Mouse (Mus musculus) right cerebral cortex, postnatal 4 days (tissue): Measurements from ENCODE around the gene Mad1l1.

Experiments
- DNase-seq: peaks from one replicate; pipeline ENCODE4 v3.0.0-alpha.2; 2022

Mad1l1 gene

GRCm38 (mm10) chr5:140321756-140322575, 614 bp upstream of the Mad1l1 start:
- no peak for DNase-seq

GRCm38 (mm10) chr5:140316716-140317115, 4.6 kb downstream of the Mad1l1 start:
- DNase-seq, result no peak

- DNase-seq, result no peak
Observed at GRCm38 (mm10) chr5:140307602-140308001, 13.8 kb downstream of the Mad1l1 start.

- peak; percentile 25 for DNase-seq
Observed at GRCm38 (mm10) chr5:140306016-140306415, 15.3 kb downstream of the Mad1l1 start.

- DNase-seq, result no peak
Observed at GRCm38 (mm10) chr5:140298291-140298690, 23.1 kb downstream of the Mad1l1 start.

- peak; percentile 60 for DNase-seq
Observed at GRCm38 (mm10) chr5:140292152-140292551, 29.2 kb downstream of the Mad1l1 start.

GRCm38 (mm10) chr5:140289161-140289560, 32.2 kb downstream of the Mad1l1 start:
- DNase-seq, result no peak

- DNase-seq, result no peak
Observed at GRCm38 (mm10) chr5:140288287-140288686, 33.1 kb downstream of the Mad1l1 start.

- no peak for DNase-seq
Observed at GRCm38 (mm10) chr5:140284761-140285160, 36.6 kb downstream of the Mad1l1 start.

- no peak for DNase-seq
Observed at GRCm38 (mm10) chr5:140284011-140284410, 37.3 kb downstream of the Mad1l1 start.

- DNase-seq, result no peak
Observed at GRCm38 (mm10) chr5:140282900-140283299, 38.5 kb downstream of the Mad1l1 start.

GRCm38 (mm10) chr5:140282376-140282775, 39.0 kb downstream of the Mad1l1 start:
- DNase-seq, result no peak

GRCm38 (mm10) chr5:140280205-140280604, 41.1 kb downstream of the Mad1l1 start:
- no peak for DNase-seq

- DNase-seq, result no peak
Observed at GRCm38 (mm10) chr5:140276779-140277178, 44.6 kb downstream of the Mad1l1 start.

- DNase-seq, result no peak
Observed at GRCm38 (mm10) chr5:140270976-140271685, 50.2 kb downstream of the Mad1l1 start.

GRCm38 (mm10) chr5:140268396-140268795, 53.0 kb downstream of the Mad1l1 start:
- DNase-seq, result no peak

- DNase-seq, result no peak
Observed at GRCm38 (mm10) chr5:140267061-140267460, 54.3 kb downstream of the Mad1l1 start.

GRCm38 (mm10) chr5:140264825-140265575, 56.4 kb downstream of the Mad1l1 start:
- no peak for DNase-seq

- DNase-seq, result peak; percentile 32
Observed at GRCm38 (mm10) chr5:140263754-140264749, 57.3 kb downstream of the Mad1l1 start.

- no peak for DNase-seq
Observed at GRCm38 (mm10) chr5:140262401-140262800, 59.0 kb downstream of the Mad1l1 start.

GRCm38 (mm10) chr5:140261313-140261712, 60.0 kb downstream of the Mad1l1 start:
- no peak for DNase-seq

- DNase-seq, result no peak
Observed at GRCm38 (mm10) chr5:140258633-140259032, 62.7 kb downstream of the Mad1l1 start.
